In genomic region chr3:28265656-28266055, GRCm38 (mm10) we compare ENCODE assay signal across 9 mouse cellular contexts. TPM values are rescaled to one million over a fixed set of nuclear protein-coding genes. Genes with fewer than 3 reads are reported as not detected.
DNase-seq lines count a peak whose midpoint lies in the region; ATAC-seq and TF ChIP-seq lines count a peak whose summit lies in the region.
"Had no signal": no experiment of that assay in that cellular context is flagged by ENCODE, and none has a peak within 500 bp of the region (broad histone marks: within the 10 kb centered on the region; RNA-seq: fewer than 3 reads in every experiment).

No protein-coding gene starts in this region.

- H3K9me3 ChIP-seq in limb, embryonic 14.5 days (ENCODE audit: control insufficient read depth, low read length): no peaks in the 10 kb centered on the region
- H3K9me3 ChIP-seq: liver, embryonic 15.5 days had no signal

- no peak for TF ChIP-seq POLR2A in limb, embryonic 14.5 days (IDR thresholded peaks at IDR 0.05; ENCODE audit: borderline replicate concordance, extremely low read depth, insufficient read depth, insufficient read length)

- DNase-seq in frontal cortex, postnatal 25 days (ENCODE audit: low spot score in 2 of 2): no peak
- DNase-seq in right cerebral cortex, adult 18-20 months: peak; percentile 24
- no peak for DNase-seq in right cerebral cortex, postnatal 14 days
- DNase-seq in limb, embryonic 14.5 days (ENCODE audit: low spot score): no peak
- DNase-seq in Muller cell, postnatal 12 days (ENCODE audit: inconsistent ontology term): no peak
- DNase-seq in retina, postnatal 1 day: no peak
- no peak for DNase-seq in ovary, adult 18-20 months (ENCODE audit: low spot score)

- H3K27ac ChIP-seq in limb, embryonic 14.5 days (replicated peaks; ENCODE audit: low read depth, low read length): no peak overlapping the region
- H3K27ac ChIP-seq: liver, embryonic 15.5 days had no signal

- no peak overlapping the region for H3K9ac ChIP-seq in limb, embryonic 14.5 days (ENCODE audit: low read depth, low read length, severe bottlenecking)
- H3K9ac ChIP-seq: liver, embryonic 15.5 days had no signal

- no peaks in the 10 kb centered on the region for H3K36me3 ChIP-seq in limb, embryonic 14.5 days (ENCODE audit: control insufficient read depth, insufficient read depth, low read length)
- H3K36me3 ChIP-seq: liver, embryonic 15.5 days had no signal

- H3K4me2 ChIP-seq in limb, embryonic 14.5 days (replicated peaks; ENCODE audit: low read depth, low read length, severe bottlenecking): peak overlapping the region; percentile 95; the same call in 1 of the 2 replicates

- 0 out of 2 replicates have a peak, but pooled peaks cover 3% of the 10 kb centered on the region for H3K4me1 ChIP-seq in limb, embryonic 14.5 days (ENCODE audit: control insufficient read depth, insufficient read depth, low read length)

- no peak overlapping the region for H3K4me3 ChIP-seq in limb, embryonic 14.5 days (replicated peaks; ENCODE audit: low read length)
- H3K4me3 ChIP-seq: liver, embryonic 15.5 days had no signal

- peak; percentile 12; the same call in 1 of the 2 replicates for ATAC-seq in frontal cortex, adult (ENCODE audit: low TSS enrichment)
- ATAC-seq in limb, embryonic 14.5 days (ENCODE audit: low FRiP score, low read depth): no peak

- peaks cover 27% of the 10 kb centered on the region for H3K27me3 ChIP-seq in limb, embryonic 14.5 days (ENCODE audit: control insufficient read depth, insufficient read depth, low read length)

- WGBS in limb, embryonic 14.5 days: 89% methylated on average over 5 of the region's 5 CpGs

RNA-seq across cellular contexts. Expression of gene Tnik, which starts 2.6 kb away (rescaled TPM):
- 5.4 and 5.5 TPM in 2 replicates for polyA plus RNA-seq in limb, embryonic 14.5 days (2012; rRNA removed)
- polyA plus RNA-seq in limb, embryonic 14.5 days (2014; fragmentation: Nextera tagmentation; extraction: Ambion mirVana): 9.6 TPM in 2 replicates
